Mouse (Mus musculus) bone marrow macrophage, adult 2 months (primary cell): ENCODE results near the gene Smchd1.

Experiments
- CTCF ChIP-seq: IDR thresholded peaks from 2 replicates; pipeline ENCODE4 v1.5.1; 2012; ENCODE audit warnings: low read depth, mild to moderate bottlenecking, low read length, moderate library complexity
- POLR2A ChIP-seq: IDR thresholded peaks from 2 replicates; pipeline ENCODE4 v1.6.1; 2012; ENCODE audit warnings: mild to moderate bottlenecking, low read depth, low read length, borderline replicate concordance

- TF ChIP-seq CTCF (no peak), POLR2A (no peak)
These were observed 166.0 kb downstream of the Smchd1 start for GRCm38 (mm10) chr17:71309141-71309540.
